ENCODE assay signal across 26 mouse cellular contexts in genomic region chr2:172642616-172643015, GRCm38 (mm10).
DNase-seq lines count a peak whose midpoint lies in the region; ATAC-seq and TF ChIP-seq lines count a peak whose summit lies in the region.
"Had no signal": no experiment of that assay in that cellular context is flagged by ENCODE, and none has a peak within 500 bp of the region (broad histone marks: within the 10 kb centered on the region; RNA-seq: fewer than 3 reads in every experiment).

No protein-coding gene starts in this region.

- WGBS in forebrain, embryonic 14.5 days: 31% methylated on average over 11 of the region's 11 CpGs
- WGBS in forebrain, embryonic 11.5 days: 64% methylated on average over 11 of the region's 11 CpGs
- WGBS in hindbrain, postnatal 0 days: 27% methylated on average over 11 of the region's 11 CpGs
- WGBS in hindbrain, embryonic 10.5 days: 72% methylated on average over 11 of the region's 11 CpGs

- H3K4me2 ChIP-seq in forebrain, embryonic 14.5 days (ENCODE audit: low read length): no peak overlapping the region
- no peak overlapping the region for H3K4me2 ChIP-seq in forebrain, embryonic 11.5 days (ENCODE audit: low read depth, low read length, severe bottlenecking)
- H3K4me2 ChIP-seq in hindbrain, postnatal 0 days (ENCODE audit: low read depth, low read length): no peak overlapping the region
- H3K4me2 ChIP-seq: embryonic facial prominence, embryonic 12.5 days; limb, embryonic 15.5 days; lung, embryonic 14.5 days; neural tube, embryonic 12.5 days; stomach, embryonic 15.5 days had no signal

- H3K9ac ChIP-seq in forebrain, embryonic 14.5 days (ENCODE audit: low read length): no peak overlapping the region
- no peak overlapping the region for H3K9ac ChIP-seq in forebrain, embryonic 11.5 days (ENCODE audit: low read length)
- H3K9ac ChIP-seq in hindbrain, postnatal 0 days (replicated peaks; ENCODE audit: low read length): no peak overlapping the region
- H3K9ac ChIP-seq: embryonic facial prominence, embryonic 12.5 days; limb, embryonic 15.5 days; liver, embryonic 14.5 days; lung, embryonic 14.5 days; neural tube, embryonic 12.5 days; stomach, embryonic 15.5 days had no signal

- H3K27me3 ChIP-seq in forebrain, embryonic 14.5 days (replicated peaks; ENCODE audit: control insufficient read depth, insufficient read depth, low read length): no peaks in the 10 kb centered on the region
- no peaks in the 10 kb centered on the region for H3K27me3 ChIP-seq in forebrain, embryonic 11.5 days (ENCODE audit: control insufficient read depth, insufficient read depth, low read length)
- no peaks in the 10 kb centered on the region for H3K27me3 ChIP-seq in hindbrain, postnatal 0 days (ENCODE audit: insufficient read depth, low read length)
- peaks cover 32% of the 10 kb centered on the region for H3K27me3 ChIP-seq in hindbrain, embryonic 10.5 days (ENCODE audit: insufficient read depth, poor library complexity, severe bottlenecking)
- H3K27me3 ChIP-seq: embryonic facial prominence, embryonic 12.5 days; limb, embryonic 15.5 days; stomach, embryonic 15.5 days had no signal

- ATAC-seq in forebrain, embryonic 14.5 days: peak; percentile 66; the same call in 1 of the 2 replicates
- ATAC-seq in forebrain, embryonic 11.5 days (replicated peaks; ENCODE audit: low FRiP score): no peak
- ATAC-seq in hindbrain, postnatal 0 days: peak; percentile 73
- no peak for ATAC-seq in erythroid progenitor cell, adult 5-6 weeks (replicated peaks; ENCODE audit: low FRiP score, poor library complexity, severe bottlenecking)
- ATAC-seq: inflammation-experienced regulatory T-cells, adult 6 months had no signal

- DNase-seq in forebrain, embryonic 14.5 days (ENCODE audit: low spot score): peak; percentile 70
- DNase-seq in forebrain, embryonic 11.5 days (ENCODE audit: low spot score): no peak
- DNase-seq in hindbrain, postnatal 0 days (ENCODE audit: low spot score): peak; percentile 61
- no peak for DNase-seq in hindbrain, embryonic 10.5 days (ENCODE audit: low spot score)
- peak; percentile 74 for DNase-seq in Muller cell, postnatal 12 days (ENCODE audit: inconsistent ontology term)
- DNase-seq in brain, embryonic 14.5 days (ENCODE audit: low read depth): peak; percentile 76
- no peak for DNase-seq in yolk sac, embryonic 10.5 days (ENCODE audit: low spot score)
- DNase-seq: adrenal gland, adult 2 months; cerebellum, adult 18-20 months; gastrocnemius, adult 2 months; heart, postnatal 36 days; kidney, adult 2 months; kidney, postnatal 10 days; lung, embryonic 14.5 days; midbrain, embryonic 14.5 days; thymus, adult 18-20 months; thymus, postnatal 36 days had no signal

- TF ChIP-seq POLR2A in brain, embryonic 14.5 days (IDR thresholded peaks at IDR 0.05; ENCODE audit: borderline replicate concordance, extremely low read depth, insufficient read depth, insufficient read length, poor library complexity, severe bottlenecking): no peak

- no peaks in the 10 kb centered on the region for H3K4me1 ChIP-seq in forebrain, embryonic 14.5 days (ENCODE audit: control insufficient read depth, insufficient read depth, low read length)
- peaks cover 2% of the 10 kb centered on the region for H3K4me1 ChIP-seq in forebrain, embryonic 11.5 days (replicated peaks; ENCODE audit: control insufficient read depth, insufficient read depth, low read length)
- no peaks in the 10 kb centered on the region for H3K4me1 ChIP-seq in hindbrain, postnatal 0 days (ENCODE audit: insufficient read depth, low read length)
- H3K4me1 ChIP-seq in hindbrain, embryonic 10.5 days (replicated peaks): peaks cover 17% of the 10 kb centered on the region
- H3K4me1 ChIP-seq: neural tube, embryonic 12.5 days; stomach, embryonic 15.5 days had no signal

- H3K27ac ChIP-seq in forebrain, embryonic 14.5 days (ENCODE audit: low read depth, low read length): no peak overlapping the region
- H3K27ac ChIP-seq in forebrain, embryonic 11.5 days (ENCODE audit: low read depth, low read length): no peak overlapping the region
- no peak overlapping the region for H3K27ac ChIP-seq in hindbrain, postnatal 0 days
- no peak overlapping the region for H3K27ac ChIP-seq in hindbrain, embryonic 10.5 days
- H3K27ac ChIP-seq: embryonic facial prominence, embryonic 12.5 days; gastrocnemius, adult 2 months; layer of hippocampus, adult 2 months; limb, embryonic 15.5 days; liver, embryonic 14.5 days; neural tube, embryonic 12.5 days; stomach, embryonic 15.5 days had no signal

- no peak for TF ChIP-seq CTCF in hindbrain, postnatal 0 days (IDR thresholded peaks at IDR 0.05; ENCODE audit: low read depth)
- no peak for TF ChIP-seq CTCF in brain, embryonic 14.5 days (IDR thresholded peaks at IDR 0.05; ENCODE audit: borderline replicate concordance, extremely low read depth, insufficient read depth, insufficient read length)

- no peaks in the 10 kb centered on the region for H3K36me3 ChIP-seq in forebrain, embryonic 14.5 days (ENCODE audit: control insufficient read depth, insufficient read depth, low read length)
- no peaks in the 10 kb centered on the region for H3K36me3 ChIP-seq in forebrain, embryonic 11.5 days (ENCODE audit: control insufficient read depth, insufficient read depth, low read length)
- no peaks in the 10 kb centered on the region for H3K36me3 ChIP-seq in hindbrain, postnatal 0 days (ENCODE audit: insufficient read depth, low read length)
- H3K36me3 ChIP-seq in hindbrain, embryonic 10.5 days: no peaks in the 10 kb centered on the region
- H3K36me3 ChIP-seq: embryonic facial prominence, embryonic 12.5 days; limb, embryonic 15.5 days; neural tube, embryonic 12.5 days; stomach, embryonic 15.5 days had no signal

- no peak overlapping the region for H3K4me3 ChIP-seq in forebrain, embryonic 14.5 days (ENCODE audit: low read depth, low read length)
- no peak overlapping the region for H3K4me3 ChIP-seq in forebrain, embryonic 11.5 days (ENCODE audit: low read depth, low read length)
- no peak overlapping the region for H3K4me3 ChIP-seq in hindbrain, postnatal 0 days (ENCODE audit: low read length)
- H3K4me3 ChIP-seq in hindbrain, embryonic 10.5 days: no peak overlapping the region
- H3K4me3 ChIP-seq: embryonic facial prominence, embryonic 12.5 days; erythroblast, embryonic 14.5 days; gastrocnemius, adult 2 months; layer of hippocampus, adult 2 months; limb, embryonic 15.5 days; neural tube, embryonic 12.5 days; stomach, embryonic 15.5 days had no signal

- no peaks in the 10 kb centered on the region for H3K9me3 ChIP-seq in forebrain, embryonic 14.5 days (replicated peaks; ENCODE audit: control insufficient read depth, low read length)
- H3K9me3 ChIP-seq in forebrain, embryonic 11.5 days (ENCODE audit: control insufficient read depth, low read length): no peaks in the 10 kb centered on the region
- no peaks in the 10 kb centered on the region for H3K9me3 ChIP-seq in hindbrain, postnatal 0 days (ENCODE audit: low read length)
- 0 out of 2 replicates have a peak, but pooled peaks cover 5% of the 10 kb centered on the region for H3K9me3 ChIP-seq in hindbrain, embryonic 10.5 days
- H3K9me3 ChIP-seq: embryonic facial prominence, embryonic 12.5 days; limb, embryonic 15.5 days; stomach, embryonic 15.5 days had no signal

Comparison
In these comparisons a context has a peak if more than half of its experiments do, and no peak if none do; other contexts are left out.
1. ATAC-seq: peak in forebrain, embryonic 14.5 days (single experiment) and hindbrain, postnatal 0 days (single experiment); none in forebrain, embryonic 11.5 days (single experiment) and erythroid progenitor cell, adult 5-6 weeks (single experiment).
2. DNase-seq: peak in forebrain, embryonic 14.5 days (single experiment), hindbrain, postnatal 0 days (single experiment), Muller cell, postnatal 12 days (single experiment) and brain, embryonic 14.5 days (single experiment); none in forebrain, embryonic 11.5 days (single experiment), hindbrain, embryonic 10.5 days (single experiment) and yolk sac, embryonic 10.5 days (single experiment).